Mouse (Mus musculus) kidney, postnatal 4 days (tissue): Measurements from ENCODE around the gene 1700067P10Rik.

Experiments used
- DNase-seq, 2 experiments: peaks; one replicate each; pipeline ENCODE4 v3.0.0; 2021; ENCODE audit warnings: mixed read lengths in 2 of 2

Gene 1700067P10Rik

GRCm38 (mm10) chr17:48097011-48097742 is 8.1 kb downstream of the 1700067P10Rik start:
- peak; percentile 72 to 82 for DNase-seq

GRCm38 (mm10) chr17:48097743-48098527 is 8.8 kb downstream of the 1700067P10Rik start:
- peak; percentile 24 to 54 for DNase-seq

DNA sequence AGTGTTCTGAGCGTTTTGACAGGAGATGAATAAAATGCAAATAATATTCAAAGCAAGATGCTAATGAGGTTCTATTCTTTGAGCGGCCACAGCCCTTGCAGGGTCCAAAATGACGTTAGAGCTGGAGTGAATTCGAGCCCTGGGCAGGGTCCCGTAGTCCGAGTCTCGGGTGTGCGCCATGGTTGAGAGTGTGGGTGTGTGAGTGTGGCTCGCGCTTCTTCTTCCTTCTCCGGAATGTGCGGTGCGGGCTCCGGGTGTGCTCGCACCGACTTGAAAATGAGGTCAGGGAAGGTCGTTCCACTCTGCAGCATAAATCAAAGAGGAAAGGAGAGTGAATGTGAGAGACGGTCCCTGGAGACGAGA is 9.4 kb downstream of the 1700067P10Rik start:
- peak in 1 of 2 experiments; percentile 41 for DNase-seq

DNA sequence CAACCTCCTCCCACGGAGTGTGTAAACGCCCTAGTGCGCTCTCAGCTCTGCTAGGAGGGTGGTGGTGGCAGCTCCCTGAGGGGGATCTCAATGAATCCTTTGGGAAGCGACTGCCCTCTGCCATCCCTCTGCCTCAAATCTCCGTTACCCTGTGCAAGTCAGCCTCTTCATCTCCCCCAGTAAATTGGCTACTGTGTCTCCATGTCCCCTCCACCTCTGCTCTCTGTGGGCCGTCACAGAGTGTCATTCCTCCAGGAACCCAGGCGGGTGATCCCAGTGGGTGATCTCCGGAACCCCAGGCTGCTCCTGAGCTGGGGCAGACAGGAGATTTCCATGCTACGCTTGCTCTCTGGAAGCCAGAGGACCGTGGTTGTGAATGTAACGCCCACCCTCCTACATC is 10.2 kb downstream of the 1700067P10Rik start:
- no peak for DNase-seq

DNA sequence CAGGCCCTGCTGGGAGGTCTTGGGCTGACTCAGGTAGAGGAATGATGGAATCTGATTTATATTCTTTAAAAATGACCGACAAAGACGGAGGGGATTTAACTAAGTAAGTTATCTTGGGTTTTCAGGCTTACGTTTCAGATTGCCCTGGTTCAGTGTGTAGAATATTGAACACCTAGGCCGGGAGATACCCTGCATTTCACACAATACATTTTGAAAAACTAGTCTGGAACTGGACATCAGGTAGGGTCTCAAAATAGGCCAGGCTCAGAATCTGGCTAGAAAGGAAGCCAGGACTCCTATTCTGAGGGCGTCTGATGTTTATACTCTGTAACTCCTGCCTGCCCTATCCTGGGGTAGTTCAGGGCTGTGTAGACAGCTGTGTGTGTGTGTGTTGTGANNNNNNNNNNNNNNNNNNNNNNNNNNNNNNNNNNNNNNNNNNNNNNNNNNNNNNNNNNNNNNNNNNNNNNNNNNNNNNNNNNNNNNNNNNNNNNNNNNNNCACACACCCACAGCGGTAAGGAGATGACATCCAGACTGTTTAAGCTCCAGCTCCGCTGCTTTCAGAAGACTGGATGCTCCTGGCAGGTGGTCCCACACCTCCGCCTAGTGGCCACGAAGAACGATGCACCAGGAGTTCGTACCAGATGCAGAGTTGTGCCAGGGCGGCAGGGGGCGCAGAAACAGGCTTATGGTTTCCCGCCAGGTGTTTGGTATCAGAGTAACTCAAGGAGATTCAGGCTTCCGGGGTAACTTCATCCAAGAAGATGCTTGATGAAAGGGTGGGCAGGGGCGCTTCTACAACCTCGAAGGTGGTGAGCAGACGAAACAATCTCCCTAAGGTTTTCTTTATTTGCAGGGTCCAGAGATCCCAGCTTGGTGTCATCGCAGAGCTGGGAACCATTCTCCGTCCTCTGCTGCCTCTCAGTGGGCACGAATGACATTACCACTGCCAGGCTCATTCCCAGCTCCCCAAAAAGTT is 11.6 kb downstream of the 1700067P10Rik start:
- DNase-seq: peak; percentile 90 to 93

DNA sequence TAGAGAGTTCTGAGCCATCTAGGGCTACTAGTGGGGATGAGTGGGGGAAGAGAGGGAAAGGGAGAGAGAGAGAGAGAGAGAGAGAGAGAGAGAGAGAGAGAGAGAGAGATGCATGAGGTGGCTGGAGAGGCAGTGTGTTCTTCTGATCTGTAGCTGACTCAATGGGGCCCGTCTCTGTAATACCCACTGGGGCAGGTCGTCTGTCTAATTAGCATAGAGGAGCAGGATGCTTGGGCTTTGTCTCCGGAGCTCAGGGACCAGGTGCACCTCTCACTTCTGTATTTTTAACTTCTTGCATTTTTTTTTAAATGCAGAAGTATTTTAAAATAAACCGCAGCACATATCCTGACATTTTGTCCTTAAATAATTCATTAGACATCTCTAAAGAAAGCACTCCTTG is 18.2 kb downstream of the 1700067P10Rik start:
- DNase-seq: no peak

DNA sequence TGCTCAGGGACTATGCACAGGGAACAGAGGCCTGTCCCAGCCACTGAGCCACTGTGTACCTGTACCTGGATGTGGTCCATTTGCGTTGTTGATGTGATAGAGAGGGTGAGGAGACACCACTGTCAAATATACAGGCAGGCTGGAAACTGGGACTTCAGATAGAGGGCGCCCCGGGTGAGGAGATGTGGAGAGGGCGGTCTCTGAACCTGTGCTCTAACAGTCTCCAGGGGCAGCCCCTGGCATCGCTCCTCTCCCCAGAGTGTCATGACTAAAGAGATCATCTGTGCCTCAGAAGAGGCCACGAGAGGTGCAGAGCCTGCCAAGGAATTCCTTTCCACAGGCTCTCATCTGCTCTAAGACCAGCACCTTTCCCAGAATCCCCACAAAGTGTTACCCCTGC is 18.7 kb downstream of the 1700067P10Rik start:
- no peak for DNase-seq

GRCm38 (mm10) chr17:48108520-48108919 is 19.4 kb downstream of the 1700067P10Rik start:
- DNase-seq: no peak

DNA sequence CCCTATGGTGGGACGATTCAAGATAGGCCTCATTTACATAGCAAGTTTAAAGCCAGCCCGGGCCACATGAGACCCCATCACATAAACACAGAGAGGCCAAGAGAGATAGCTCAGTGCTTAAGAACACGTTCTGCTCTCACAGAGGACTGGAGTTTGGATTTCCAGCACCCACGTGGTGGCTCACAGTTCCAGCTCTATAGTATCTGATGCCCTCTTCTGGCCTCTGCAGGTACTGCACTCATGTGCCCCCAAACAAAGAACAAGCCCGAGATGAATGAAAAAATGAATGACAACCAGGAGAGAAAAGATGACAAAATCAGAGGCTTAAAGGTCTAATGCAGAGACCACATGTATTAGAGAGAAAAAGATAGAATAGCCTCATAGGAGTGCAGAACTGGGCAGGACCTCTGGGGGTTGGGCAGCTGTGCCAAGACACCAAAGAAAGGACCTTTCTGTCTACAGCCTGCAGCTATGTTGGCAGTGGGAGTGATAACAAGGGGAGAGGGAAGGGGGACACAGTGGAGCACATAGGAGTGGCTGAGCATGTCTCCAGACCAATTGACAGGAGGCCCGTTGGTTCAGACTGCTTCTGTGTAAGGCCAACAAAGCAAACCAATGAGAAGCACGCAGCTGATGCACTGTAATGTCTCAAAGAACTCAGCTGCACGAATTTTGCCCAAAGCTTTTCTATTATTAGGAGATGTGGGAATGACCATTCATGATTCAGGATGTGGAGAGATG is 21.6 kb downstream of the 1700067P10Rik start:
- DNase-seq: peak; percentile 69 to 70

DNA sequence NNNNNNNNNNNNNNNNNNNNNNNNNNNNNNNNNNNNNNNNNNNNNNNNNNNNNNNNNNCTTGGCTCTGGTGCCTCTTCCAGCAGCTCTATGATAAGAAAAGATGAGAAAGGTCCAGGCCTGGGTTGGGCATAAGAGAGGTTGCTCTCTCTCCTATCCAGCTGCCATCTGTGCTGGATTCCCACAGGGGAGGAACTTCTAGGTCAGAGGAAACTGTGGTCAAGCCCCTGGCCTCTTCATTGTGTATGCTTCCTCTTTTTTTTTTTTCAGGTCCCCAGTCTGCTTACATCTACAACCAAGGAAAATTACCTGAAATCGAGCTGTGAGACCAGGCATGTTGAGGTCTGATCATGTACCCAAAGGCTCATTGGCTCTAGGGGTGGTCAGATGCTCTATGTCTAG is 29.5 kb downstream of the 1700067P10Rik start:
- no peak for DNase-seq

DNA sequence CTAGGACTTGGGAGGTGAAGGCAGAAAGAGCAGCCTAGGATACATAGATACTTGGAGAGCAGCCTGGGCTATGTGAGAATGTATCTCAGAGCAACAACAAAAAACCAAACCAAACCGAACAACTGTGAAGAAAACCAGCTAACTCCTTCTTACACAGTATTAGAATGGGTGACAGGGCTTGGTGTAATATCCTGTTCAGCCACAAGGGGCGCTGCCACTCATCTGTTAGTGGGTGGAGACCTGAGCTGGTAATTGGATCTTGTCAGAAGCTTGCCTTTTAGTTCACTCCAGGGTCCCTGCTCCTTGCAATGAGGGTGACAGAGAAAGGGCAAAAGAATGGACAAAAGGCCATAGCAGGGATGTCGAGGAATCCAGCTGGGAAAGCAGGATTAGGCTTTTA is 30.5 kb downstream of the 1700067P10Rik start:
- peak; percentile 90 to 93 for DNase-seq

DNA sequence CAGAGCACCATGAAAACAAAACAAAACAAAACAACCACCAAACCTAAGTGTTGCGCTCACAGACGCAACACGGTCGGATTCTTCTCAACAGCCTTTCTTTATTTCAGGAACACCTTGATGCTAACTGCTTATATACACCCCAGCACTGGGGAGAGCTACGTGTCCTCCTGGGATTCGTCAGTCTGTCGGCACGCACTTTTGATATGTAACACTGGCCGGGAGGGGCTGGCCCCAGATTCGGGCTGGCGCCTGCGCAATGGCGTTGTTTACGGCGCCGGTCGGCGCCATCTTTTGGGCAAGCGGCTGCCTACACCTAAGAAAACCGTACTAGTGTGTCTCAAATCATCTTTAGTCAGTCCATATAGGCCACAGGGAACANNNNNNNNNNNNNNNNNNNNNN is 31.3 kb downstream of the 1700067P10Rik start:
- no peak for DNase-seq

- no peak for DNase-seq
Measured at GRCm38 (mm10) chr17:48132810-48133209, 43.7 kb downstream of the 1700067P10Rik start.
